Mouse (Mus musculus): ENCODE measurements around the gene Ankrd65. TPM values are rescaled to one million over a fixed set of nuclear protein-coding genes. Genes with fewer than 3 reads are reported as not detected.

Ankrd65 gene
- total and polyA plus RNA-seq, 2 experiments from 2014 or later: not detected

- Histone ChIP-seq H3K9me3 (ENCODE audit: low read length) (no peaks in the 10 kb centered on the region), H3K4me1 (ENCODE audit: insufficient read depth, low read length) (peaks cover 13% of the 10 kb centered on the region), H3K4me2 (ENCODE audit: low read depth, low read length) (peak overlapping the region; percentile 67), H3K9ac (replicated peaks; ENCODE audit: low read length) (peak overlapping the region; percentile 44; the same call in 1 of the 2 replicates), H3K36me3 (ENCODE audit: insufficient read depth, low read length) (no peaks in the 10 kb centered on the region), H3K27me3 (ENCODE audit: insufficient read depth, low read length) (no peaks in the 10 kb centered on the region), H3K27ac (0 out of 2 replicates have a peak overlapping the region, but pooled peaks have one; percentile 77), H3K4me3 (ENCODE audit: low read length) (peak overlapping the region; percentile 35)
- WGBS: 32% methylated on average over 5 of the region's 5 CpGs
- ATAC-seq: no peak
- DNase-seq (ENCODE audit: low spot score): no peak
- TF ChIP-seq CTCF (IDR thresholded peaks at IDR 0.05; ENCODE audit: low read depth): no peak
Measured at GRCm38 (mm10) chr4:155773335-155774078, 16.7 kb upstream of the Ankrd65 start.

GRCm38 (mm10) chr4:155774280-155774754, 15.9 kb upstream of the Ankrd65 start, which contains the start of gene Vwa1:
Vwa1 (minus strand) TSS chr4:155774698.
- peak; percentile 11; the same call in 1 of the 2 replicates for TF ChIP-seq CTCF (IDR thresholded peaks at IDR 0.05; ENCODE audit: low read depth)
- H3K4me2 ChIP-seq (ENCODE audit: low read depth, low read length): peak within 1 kb of the TSS; percentile 67
- peak within 1 kb of the TSS; percentile 44 for H3K9ac ChIP-seq (replicated peaks; ENCODE audit: low read length)
- peak within 1 kb of the TSS; percentile 35 for H3K4me3 ChIP-seq (ENCODE audit: low read length)
- ATAC-seq (peak; percentile 85), DNase-seq (ENCODE audit: low spot score) (peak; percentile 91)
- no peaks in the 10 kb centered on the region for H3K27me3 ChIP-seq (ENCODE audit: insufficient read depth, low read length)
- H3K27ac ChIP-seq: peak within 1 kb of the TSS; percentile 77
- H3K4me1 ChIP-seq (ENCODE audit: insufficient read depth, low read length): peaks cover 13% of the 10 kb centered on the region
- no peaks in the 10 kb centered on the region for H3K9me3 ChIP-seq (ENCODE audit: low read length)
- no peaks in the 10 kb centered on the region for H3K36me3 ChIP-seq (ENCODE audit: insufficient read depth, low read length)
- under 1% methylated on average over 35 of the region's 35 CpGs for WGBS

GRCm38 (mm10) chr4:155774971-155775740, 15.1 kb upstream of the Ankrd65 start:
- H3K9ac ChIP-seq (replicated peaks; ENCODE audit: low read length): peak overlapping the region; percentile 44
- H3K36me3 ChIP-seq (ENCODE audit: insufficient read depth, low read length): no peaks in the 10 kb centered on the region
- WGBS: 32% methylated on average over 9 of the region's 9 CpGs
- H3K4me3 ChIP-seq (ENCODE audit: low read length): peak overlapping the region; percentile 35
- no peaks in the 10 kb centered on the region for H3K9me3 ChIP-seq (ENCODE audit: low read length)
- peak; percentile 52 for DNase-seq (ENCODE audit: low spot score)
- H3K4me1 ChIP-seq (ENCODE audit: insufficient read depth, low read length): peaks cover 8% of the 10 kb centered on the region; the same call in 1 of the 2 replicates
- H3K27me3 ChIP-seq (ENCODE audit: insufficient read depth, low read length): no peaks in the 10 kb centered on the region
- no peak for TF ChIP-seq CTCF (IDR thresholded peaks at IDR 0.05; ENCODE audit: low read depth)
- H3K4me2 ChIP-seq (ENCODE audit: low read depth, low read length): peak overlapping the region; percentile 67
- ATAC-seq: no peak
- peak overlapping the region; percentile 77 for H3K27ac ChIP-seq

GRCm38 (mm10) chr4:155775855-155776254, 14.4 kb upstream of the Ankrd65 start:
- H3K4me3 ChIP-seq (ENCODE audit: low read length): no peak overlapping the region
- 62% methylated on average over 3 of the region's 3 CpGs for WGBS
- H3K27ac ChIP-seq: peak overlapping the region; percentile 77; the same call in 1 of the 2 replicates
- no peaks in the 10 kb centered on the region for H3K36me3 ChIP-seq (ENCODE audit: insufficient read depth, low read length)
- no peak for ATAC-seq
- H3K27me3 ChIP-seq (ENCODE audit: insufficient read depth, low read length): no peaks in the 10 kb centered on the region
- no peak for TF ChIP-seq CTCF (IDR thresholded peaks at IDR 0.05; ENCODE audit: low read depth)
- DNase-seq (ENCODE audit: low spot score): no peak
- H3K4me2 ChIP-seq (ENCODE audit: low read depth, low read length): no peak overlapping the region
- H3K4me1 ChIP-seq (ENCODE audit: insufficient read depth, low read length): peaks cover 8% of the 10 kb centered on the region; the same call in 1 of the 2 replicates
- no peak overlapping the region for H3K9ac ChIP-seq (replicated peaks; ENCODE audit: low read length)
- no peaks in the 10 kb centered on the region for H3K9me3 ChIP-seq (ENCODE audit: low read length)

GRCm38 (mm10) chr4:155776704-155777335, 13.4 kb upstream of the Ankrd65 start:
- DNase-seq (ENCODE audit: low spot score) (no peak), ATAC-seq (no peak)

GRCm38 (mm10) chr4:155777816-155778215, 12.4 kb upstream of the Ankrd65 start:
- Histone ChIP-seq H3K9me3 (ENCODE audit: low read length) (no peaks in the 10 kb centered on the region), H3K9ac (replicated peaks; ENCODE audit: low read length) (no peak overlapping the region), H3K27ac (0 out of 2 replicates have a peak overlapping the region, but pooled peaks have one; percentile 27), H3K4me2 (ENCODE audit: low read depth, low read length) (no peak overlapping the region), H3K4me3 (ENCODE audit: low read length) (no peak overlapping the region), H3K4me1 (ENCODE audit: insufficient read depth, low read length) (peaks cover 8% of the 10 kb centered on the region; the same call in 1 of the 2 replicates), H3K27me3 (ENCODE audit: insufficient read depth, low read length) (no peaks in the 10 kb centered on the region), H3K36me3 (ENCODE audit: insufficient read depth, low read length) (no peaks in the 10 kb centered on the region)
- WGBS: 77% methylated on average over 2 of the region's 2 CpGs
- DNase-seq (ENCODE audit: low spot score) (no peak), ATAC-seq (no peak)
- no peak for TF ChIP-seq CTCF (IDR thresholded peaks at IDR 0.05; ENCODE audit: low read depth)

More at GRCm38 (mm10) chr4:155776704-155777335, 13.4 kb upstream of the Ankrd65 start:
- no peak overlapping the region for H3K27ac ChIP-seq
- H3K27me3 ChIP-seq (ENCODE audit: insufficient read depth, low read length): no peaks in the 10 kb centered on the region
- H3K4me3 ChIP-seq (ENCODE audit: low read length): no peak overlapping the region
- H3K36me3 ChIP-seq (ENCODE audit: insufficient read depth, low read length): no peaks in the 10 kb centered on the region
- H3K4me1 ChIP-seq (ENCODE audit: insufficient read depth, low read length): peaks cover 8% of the 10 kb centered on the region; the same call in 1 of the 2 replicates
- H3K9me3 ChIP-seq (ENCODE audit: low read length): no peaks in the 10 kb centered on the region
- 23% methylated on average over 2 of the region's 2 CpGs for WGBS
- no peak overlapping the region for H3K9ac ChIP-seq (replicated peaks; ENCODE audit: low read length)
- no peak for TF ChIP-seq CTCF (IDR thresholded peaks at IDR 0.05; ENCODE audit: low read depth)
- H3K4me2 ChIP-seq (ENCODE audit: low read depth, low read length): no peak overlapping the region

Data from hindbrain, postnatal 0 days (tissue).